Mouse (Mus musculus) forebrain, embryonic 13.5 days (tissue): ENCODE data around the gene Zbtb8a. TPM values are rescaled to one million over a fixed set of nuclear protein-coding genes. Genes with fewer than 3 reads are reported as not detected.
A peak's percentile ranks its signal among the peaks of the same experiment; 100 is the strongest.

Source experiments
- ATAC-seq: fragments of 200-750 bp; cut with Nextera tagmentation; 2 replicates; pipeline ENCODE4 v1.8.0; 2017
- H3K27ac ChIP-seq: fragments of 300-500 bp; sonication (generic); 2 replicates; pipeline ENCODE4 v1.5.1; 2015; ENCODE audit warnings: inconsistent platforms, mild to moderate bottlenecking, moderate library complexity
- H3K27me3 ChIP-seq: fragments of 300-500 bp; sonication (generic); 2 replicates; pipeline ENCODE4 v1.6.1; 2015; ENCODE audit warnings: mild to moderate bottlenecking, inconsistent platforms
- H3K36me3 ChIP-seq: fragments of 300-500 bp; sonication (generic); 2 replicates; pipeline ENCODE4 v1.6.1; 2015; ENCODE audit warnings: mild to moderate bottlenecking, inconsistent platforms; ENCODE audit not compliant: poor library complexity, severe bottlenecking
- H3K4me1 ChIP-seq: fragments of 300-500 bp; sonication (generic); 2 replicates; pipeline ENCODE4 v1.6.1; 2015; ENCODE audit warnings: inconsistent platforms
- H3K4me2 ChIP-seq: fragments of 300-500 bp; sonication (generic); 2 replicates; pipeline ENCODE4 v1.6.1; 2015; ENCODE audit warnings: inconsistent platforms, mild to moderate bottlenecking, moderate library complexity
- H3K4me3 ChIP-seq: fragments of 300-500 bp; sonication (generic); 2 replicates; pipeline ENCODE4 v1.5.1; 2015; ENCODE audit warnings: mild to moderate bottlenecking, inconsistent platforms
- H3K9ac ChIP-seq: fragments of 300-500 bp; sonication (generic); 2 replicates; pipeline ENCODE4 v1.6.1; 2015; ENCODE audit warnings: mild to moderate bottlenecking, inconsistent platforms
- H3K9me3 ChIP-seq: fragments of 300-500 bp; sonication (generic); replicated peaks from 2 replicates; pipeline ENCODE4 v1.6.1; 2016; ENCODE audit warnings: inconsistent platforms
- WGBS: fragments of 180-500 bp; shearing (Covaris S2); methylation state at CpG from one replicate; pipeline ENCODE4 v1.1.7; 2015; 5-methylcytosine and 5-hydroxymethylcytosine counted together
- polyA plus RNA-seq: library from polyadenylated mRNA; unstranded; fragments of >200 nt; fragmentation: Nextera tagmentation; extraction: Ambion mirVana; gene quantifications from 2 replicates; pipeline ENCODE4 v1.2.1, GENCODE M21; 2015

Gene Zbtb8a
- polyA plus RNA-seq, 1 experiment from 2014 or later = 12.9 TPM

GRCm38 (mm10) chr4:129350644-129351043 lies 27.3 kb downstream of the Zbtb8a start:
- peaks cover 38% of the 10 kb centered on the region for H3K36me3 ChIP-seq
- peak overlapping the region; percentile 3; the same call in 1 of the 2 replicates for H3K27ac ChIP-seq
- H3K27me3 ChIP-seq = no peaks in the 10 kb centered on the region
- H3K4me2 ChIP-seq = no peak overlapping the region
- H3K9ac ChIP-seq = no peak overlapping the region
- no peaks in the 10 kb centered on the region for H3K4me1 ChIP-seq
- H3K4me3 ChIP-seq = no peak overlapping the region
- 9% methylated on average over 1 of the region's 1 CpGs for WGBS
- peak; percentile 74 for ATAC-seq
- no peaks in the 10 kb centered on the region for H3K9me3 ChIP-seq

- no peak overlapping the region for H3K9ac ChIP-seq
- peaks cover 60% of the 10 kb centered on the region for H3K36me3 ChIP-seq
- WGBS = 89% methylated on average over 15 of the region's 15 CpGs
- no peak overlapping the region for H3K27ac ChIP-seq
- H3K4me2 ChIP-seq = no peak overlapping the region
- no peaks in the 10 kb centered on the region for H3K9me3 ChIP-seq
- H3K27me3 ChIP-seq = no peaks in the 10 kb centered on the region
- ATAC-seq = no peak
- no peak overlapping the region for H3K4me3 ChIP-seq
- H3K4me1 ChIP-seq = no peaks in the 10 kb centered on the region
Measured at GRCm38 (mm10) chr4:129346481-129347154, 31.3 kb downstream of the Zbtb8a start.

GRCm38 (mm10) chr4:129342705-129343104 lies 35.2 kb downstream of the Zbtb8a start:
- H3K4me2 ChIP-seq = no peak overlapping the region
- H3K9ac ChIP-seq = no peak overlapping the region
- no peak overlapping the region for H3K4me3 ChIP-seq
- H3K27me3 ChIP-seq = no peaks in the 10 kb centered on the region
- H3K27ac ChIP-seq = no peak overlapping the region
- H3K9me3 ChIP-seq = no peaks in the 10 kb centered on the region
- peaks cover 49% of the 10 kb centered on the region for H3K36me3 ChIP-seq
- 0 out of 2 replicates have a peak, but pooled peaks cover under 1% of the 10 kb centered on the region for H3K4me1 ChIP-seq
- ATAC-seq = no peak
- WGBS = 89% methylated on average over 2 of the region's 2 CpGs

DNA sequence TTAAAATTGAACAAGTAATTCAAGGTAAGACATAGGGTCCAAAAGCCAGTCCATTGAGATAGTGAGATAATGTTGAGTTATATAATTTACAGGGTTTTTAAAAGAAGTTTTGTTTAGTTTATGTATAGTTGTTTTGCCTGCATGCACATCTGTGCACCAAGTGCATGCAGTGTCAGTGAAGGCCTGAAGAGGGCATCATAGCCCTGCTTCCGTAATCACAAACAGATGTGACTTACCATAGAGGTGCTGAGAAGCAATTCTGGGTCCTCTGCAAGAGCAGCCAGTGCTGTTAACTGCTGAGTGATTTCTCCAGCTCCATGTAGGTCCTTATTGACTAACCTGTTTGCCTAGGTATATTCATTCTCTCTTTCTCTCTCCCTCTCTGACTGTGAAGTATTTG lies 36.0 kb downstream of the Zbtb8a start:
- peaks cover 9% of the 10 kb centered on the region; the same call in 1 of the 2 replicates for H3K4me1 ChIP-seq
- WGBS = 81% methylated on average over 1 of the region's 1 CpGs
- no peak for ATAC-seq
- H3K9ac ChIP-seq = no peak overlapping the region
- no peaks in the 10 kb centered on the region for H3K27me3 ChIP-seq
- H3K9me3 ChIP-seq = no peaks in the 10 kb centered on the region
- no peak overlapping the region for H3K4me3 ChIP-seq
- no peak overlapping the region for H3K4me2 ChIP-seq
- H3K27ac ChIP-seq = no peak overlapping the region
- H3K36me3 ChIP-seq = peaks cover 46% of the 10 kb centered on the region

- ATAC-seq = no peak
- Histone ChIP-seq H3K36me3 (peaks cover 33% of the 10 kb centered on the region), H3K27ac (no peak overlapping the region), H3K27me3 (no peaks in the 10 kb centered on the region), H3K9me3 (no peaks in the 10 kb centered on the region), H3K4me3 (no peak overlapping the region), H3K4me2 (no peak overlapping the region), H3K9ac (no peak overlapping the region), H3K4me1 (peaks cover 17% of the 10 kb centered on the region)
- WGBS = 96% methylated on average over 3 of the region's 3 CpGs
Measured at GRCm38 (mm10) chr4:129339743-129340142, 38.2 kb downstream of the Zbtb8a start.

GRCm38 (mm10) chr4:129336291-129336690 lies 41.6 kb downstream of the Zbtb8a start:
- Histone ChIP-seq H3K4me1 (peaks cover 45% of the 10 kb centered on the region), H3K4me3 (peak overlapping the region; percentile 89), H3K9me3 (no peaks in the 10 kb centered on the region), H3K4me2 (peak overlapping the region; percentile 90), H3K36me3 (peaks cover 24% of the 10 kb centered on the region), H3K27ac (peak overlapping the region; percentile 99), H3K9ac (peak overlapping the region; percentile 74), H3K27me3 (no peaks in the 10 kb centered on the region)
- WGBS = 53% methylated on average over 14 of the region's 14 CpGs
- no peak for ATAC-seq

DNA sequence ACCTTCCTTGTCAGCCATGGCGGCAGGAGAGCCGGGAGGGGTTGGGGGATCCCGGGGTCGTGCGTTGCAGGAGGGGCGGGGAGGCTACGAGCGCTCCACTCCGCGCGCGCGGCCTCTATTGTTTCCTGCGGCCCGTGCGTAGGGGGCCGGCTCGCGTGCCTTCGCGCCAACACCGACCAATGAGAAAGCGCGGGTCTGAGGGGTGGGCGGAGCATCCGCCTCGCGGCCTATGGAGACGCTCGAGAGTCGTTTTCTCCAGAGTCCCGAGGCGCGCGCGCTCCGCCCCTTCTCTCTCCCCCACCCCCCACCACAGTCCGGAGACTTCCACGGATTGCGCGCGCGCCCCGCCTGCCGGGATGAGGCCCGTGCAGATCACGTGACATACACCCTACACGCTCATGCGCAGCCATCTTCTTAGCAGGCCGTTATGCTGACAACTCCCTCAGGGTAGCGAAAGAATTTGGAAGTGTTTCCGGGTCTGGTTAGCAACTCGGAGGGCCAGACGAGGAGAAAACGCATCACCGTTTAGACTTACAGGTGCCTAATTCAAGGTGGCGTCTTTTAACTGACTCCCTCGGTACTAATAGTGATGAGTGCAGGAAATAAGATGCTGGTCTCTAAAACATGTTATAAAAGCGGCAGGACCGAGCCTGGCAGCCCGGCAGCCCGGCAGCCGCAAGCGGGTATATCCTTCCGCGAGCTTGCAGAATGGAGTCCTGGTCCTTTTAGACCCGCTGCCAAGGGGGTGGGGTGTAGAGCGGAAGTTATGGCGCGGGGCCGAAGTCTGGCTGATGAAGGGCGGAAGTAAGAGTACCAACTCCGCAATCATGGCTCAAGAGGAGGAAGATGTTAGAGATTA lies 42.5 kb downstream of the Zbtb8a start, which contains the start of the genes Rbbp4 and Zbtb8os:
Gene Rbbp4 (minus strand): TSS at position 155 of the 859 bp plus-strand sequence.
Gene Zbtb8os (plus strand): TSS at position 480 of the 859 bp plus-strand sequence.
- H3K36me3 ChIP-seq = peaks cover 33% of the 10 kb centered on the region
- H3K27me3 ChIP-seq = no peaks in the 10 kb centered on the region
- H3K9ac ChIP-seq = peak within 1 kb of the TSS; percentile 98
- peak within 1 kb of the TSS; percentile 99 for H3K27ac ChIP-seq
- peak within 1 kb of the TSS; percentile 89 for H3K4me3 ChIP-seq
- no peaks in the 10 kb centered on the region for H3K9me3 ChIP-seq
- WGBS = under 1% methylated on average over 61 of the region's 73 CpGs
- H3K4me1 ChIP-seq = peaks cover 50% of the 10 kb centered on the region
- peak within 1 kb of the TSS; percentile 90 for H3K4me2 ChIP-seq
- peak; percentile 99 for ATAC-seq

GRCm38 (mm10) chr4:129334677-129335215 lies 43.2 kb downstream of the Zbtb8a start:
- Histone ChIP-seq H3K4me2 (peak overlapping the region; percentile 90), H3K36me3 (peaks cover 38% of the 10 kb centered on the region), H3K4me1 (peaks cover 50% of the 10 kb centered on the region), H3K4me3 (peak overlapping the region; percentile 89), H3K9ac (peak overlapping the region; percentile 98), H3K27me3 (no peaks in the 10 kb centered on the region), H3K27ac (peak overlapping the region; percentile 96), H3K9me3 (no peaks in the 10 kb centered on the region)
- under 1% methylated on average over 57 of the region's 62 CpGs for WGBS
- no peak for ATAC-seq

DNA sequence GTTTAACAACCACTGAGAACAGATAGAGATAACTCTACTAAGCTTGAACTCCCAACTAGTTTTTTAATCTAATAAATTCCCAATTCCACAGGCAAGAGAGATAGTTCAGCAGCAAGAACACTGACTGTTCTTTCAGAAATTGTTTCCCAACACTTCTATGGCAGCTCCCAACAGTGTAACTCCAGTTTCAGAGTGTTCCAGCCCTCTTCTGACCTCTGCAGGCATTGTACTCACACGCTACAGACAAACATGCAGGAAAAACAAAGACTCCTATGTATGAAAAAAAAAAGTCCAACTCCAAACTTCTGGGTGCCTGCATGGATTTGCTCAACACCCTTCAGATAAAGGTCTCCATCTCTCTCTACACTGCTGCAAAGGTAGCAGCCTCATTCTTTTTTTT lies 45.1 kb downstream of the Zbtb8a start:
- no peaks in the 10 kb centered on the region for H3K27me3 ChIP-seq
- peak overlapping the region; percentile 89 for H3K4me3 ChIP-seq
- H3K4me2 ChIP-seq = peak overlapping the region; percentile 90
- no peak for ATAC-seq
- no peak overlapping the region for H3K27ac ChIP-seq
- peak overlapping the region; percentile 98 for H3K9ac ChIP-seq
- H3K9me3 ChIP-seq = no peaks in the 10 kb centered on the region
- peaks cover 50% of the 10 kb centered on the region for H3K4me1 ChIP-seq
- 26% methylated on average over 1 of the region's 1 CpGs for WGBS
- H3K36me3 ChIP-seq = peaks cover 54% of the 10 kb centered on the region

DNA sequence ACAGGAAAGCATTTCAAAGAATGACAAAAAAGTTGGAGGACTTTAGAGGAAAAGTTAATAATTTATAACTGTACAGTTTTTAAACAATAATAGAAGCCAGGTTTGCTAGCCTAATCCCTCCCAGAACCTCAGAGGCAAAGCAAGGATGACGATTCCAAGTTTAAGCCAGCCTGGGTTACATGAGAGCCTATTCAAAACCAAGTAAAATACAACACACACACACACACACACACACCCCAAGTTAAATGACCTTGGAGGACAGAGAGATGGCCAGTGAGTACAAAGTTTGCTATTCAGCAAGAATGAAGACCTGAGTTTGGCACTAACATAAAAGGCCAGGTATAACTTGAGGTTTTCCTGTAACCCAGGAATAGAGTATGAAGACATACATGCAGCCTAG lies 51.7 kb downstream of the Zbtb8a start:
- Histone ChIP-seq H3K27ac (no peak overlapping the region), H3K36me3 (peaks cover 81% of the 10 kb centered on the region), H3K27me3 (no peaks in the 10 kb centered on the region), H3K4me2 (no peak overlapping the region), H3K4me1 (peaks cover 4% of the 10 kb centered on the region), H3K9ac (no peak overlapping the region), H3K4me3 (no peak overlapping the region), H3K9me3 (no peaks in the 10 kb centered on the region)
- no peak for ATAC-seq
- 57% methylated on average over 1 of the region's 1 CpGs for WGBS

- H3K4me1 ChIP-seq = no peaks in the 10 kb centered on the region; the same call in 1 of the 2 replicates
- ATAC-seq = no peak
- no peak overlapping the region for H3K27ac ChIP-seq
- no peaks in the 10 kb centered on the region for H3K27me3 ChIP-seq
- H3K4me3 ChIP-seq = no peak overlapping the region
- H3K36me3 ChIP-seq = peaks cover 82% of the 10 kb centered on the region
- no peak overlapping the region for H3K4me2 ChIP-seq
- H3K9ac ChIP-seq = no peak overlapping the region
- 94% methylated on average over 1 of the region's 1 CpGs for WGBS
- H3K9me3 ChIP-seq = no peaks in the 10 kb centered on the region
Measured at GRCm38 (mm10) chr4:129324756-129325155, 53.2 kb downstream of the Zbtb8a start.

- Histone ChIP-seq H3K27me3 (no peaks in the 10 kb centered on the region), H3K9me3 (no peaks in the 10 kb centered on the region), H3K9ac (no peak overlapping the region), H3K4me3 (no peak overlapping the region), H3K4me2 (no peak overlapping the region), H3K36me3 (peaks cover 83% of the 10 kb centered on the region), H3K27ac (no peak overlapping the region), H3K4me1 (no peaks in the 10 kb centered on the region; the same call in 1 of the 2 replicates)
- no peak for ATAC-seq
- 100% methylated on average over 1 of the region's 1 CpGs for WGBS
Measured at GRCm38 (mm10) chr4:129323491-129323890, 54.4 kb downstream of the Zbtb8a start.
